Mouse (Mus musculus) spleen, adult 2 months (tissue): Measurements from ENCODE around the gene BC049715.

Experiments
- CTCF ChIP-seq: fragments of 200-500 bp; IDR thresholded peaks from 2 replicates; pipeline ENCODE4 v1.5.1; 2011; ENCODE audit warnings: mild to moderate bottlenecking, inconsistent platforms; ENCODE audit not compliant: insufficient read depth, insufficient read length, insufficient replicate concordance; ENCODE audit errors: extremely low read depth
- POLR2A ChIP-seq: fragments of 200-500 bp; IDR thresholded peaks from 2 replicates; pipeline ENCODE4 v1.6.1; 2011; ENCODE audit warnings: low read depth, low read length, inconsistent platforms

DNA sequence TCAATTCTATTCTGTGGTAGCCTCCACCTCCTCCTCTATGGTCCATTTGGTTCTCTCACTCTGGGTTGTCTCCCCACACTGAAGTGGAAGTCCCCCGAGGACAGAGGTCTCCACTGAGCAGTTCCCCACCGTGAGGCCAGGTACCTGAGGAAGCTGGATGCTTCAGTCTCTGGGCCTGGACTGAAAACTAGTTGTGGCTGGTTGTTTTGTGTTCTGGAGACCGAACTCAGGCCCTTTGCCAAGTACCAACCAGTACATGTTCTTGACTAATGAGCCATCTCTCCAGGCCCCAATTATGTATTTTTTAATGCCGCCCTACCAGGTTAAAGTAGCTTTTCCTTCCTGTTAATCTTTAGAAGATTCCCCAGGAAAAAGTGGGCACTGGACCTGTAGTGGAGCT, 24.9 kb downstream of the BC049715 start:
- TF ChIP-seq CTCF: no peak
- no peak for TF ChIP-seq POLR2A
